Mouse (Mus musculus) cerebellum, postnatal 10 days (tissue): ENCODE results near the gene Ap1g2.
A peak's percentile ranks its signal among the peaks of the same experiment; 100 is the strongest.

Experiments
- DNase-seq, 2 experiments: peaks; one replicate each; pipeline ENCODE4 v3.0.0; 2021; ENCODE audit warnings: mixed read lengths in 2 of 2

The Ap1g2 gene

GRCm38 (mm10) chr14:55113351-55113974, 7.1 kb upstream of the Ap1g2 start:
- peak; percentile 47 to 50 for DNase-seq

- DNase-seq = peak; percentile 75 to 78
These were observed 5.3 kb upstream of the Ap1g2 start for GRCm38 (mm10) chr14:55111720-55112119.

- no peak for DNase-seq
These were observed 3.7 kb upstream of the Ap1g2 start for GRCm38 (mm10) chr14:55110076-55110475.

- DNase-seq = peak; percentile 61 to 73
These were observed 2.9 kb upstream of the Ap1g2 start for GRCm38 (mm10) chr14:55109048-55109873.

- DNase-seq = peak; percentile 89 to 93
These were observed 1.9 kb upstream of the Ap1g2 start for GRCm38 (mm10) chr14:55108202-55108870.

GRCm38 (mm10) chr14:55106990-55107389, 597 bp upstream of the Ap1g2 start:
- DNase-seq = peak; percentile 40 to 42

- peak in 1 of 2 experiments; percentile 32 for DNase-seq
These were observed 1.0 kb downstream of the Ap1g2 start for GRCm38 (mm10) chr14:55105386-55105785.

- no peak for DNase-seq
These were observed 2.0 kb downstream of the Ap1g2 start for GRCm38 (mm10) chr14:55104365-55104764.

- DNase-seq = peak; percentile 68 to 71
These were observed 4.1 kb downstream of the Ap1g2 start for GRCm38 (mm10) chr14:55102253-55102785.

GRCm38 (mm10) chr14:55101592-55101991, 4.8 kb downstream of the Ap1g2 start:
- peak; percentile 83 to 86 for DNase-seq

GRCm38 (mm10) chr14:55098067-55098466, 8.3 kb downstream of the Ap1g2 start:
- peak; percentile 77 to 79 for DNase-seq

GRCm38 (mm10) chr14:55097646-55098045, 8.7 kb downstream of the Ap1g2 start:
- DNase-seq = no peak

- DNase-seq = no peak
These were observed 9.8 kb downstream of the Ap1g2 start for GRCm38 (mm10) chr14:55096573-55097087.

GRCm38 (mm10) chr14:55095671-55096070, 10.7 kb downstream of the Ap1g2 start:
- no peak for DNase-seq

GRCm38 (mm10) chr14:55095263-55095662, 11.1 kb downstream of the Ap1g2 start:
- DNase-seq = no peak

- DNase-seq = peak; percentile 92
These were observed 11.6 kb downstream of the Ap1g2 start, which contains the start of gene Thtpa for GRCm38 (mm10) chr14:55094704-55095231. Gene Thtpa, plus strand, starts transcription at chr14:55094784.

- DNase-seq = no peak
These were observed 12.5 kb downstream of the Ap1g2 start for GRCm38 (mm10) chr14:55093927-55094326.

GRCm38 (mm10) chr14:55092011-55092577, 14.3 kb downstream of the Ap1g2 start, which contains the start of gene Zfhx2:
Gene Zfhx2, minus strand, starts transcription at chr14:55092324.
- peak; percentile 97 to 99 for DNase-seq

- peak; percentile 75 to 77 for DNase-seq
These were observed 15.1 kb downstream of the Ap1g2 start for GRCm38 (mm10) chr14:55091209-55091865.

- peak; percentile 70 to 77 for DNase-seq
These were observed 17.0 kb downstream of the Ap1g2 start for GRCm38 (mm10) chr14:55089199-55089947.

- no peak for DNase-seq
These were observed 20.3 kb downstream of the Ap1g2 start for GRCm38 (mm10) chr14:55086009-55086514.
